Mouse (Mus musculus) cortical plate, adult 2 months (tissue): ENCODE results near the gene Fosb.

Experiments
- CTCF ChIP-seq: fragments of 200-500 bp; IDR thresholded peaks from 2 replicates; pipeline ENCODE4 v1.5.1; 2011; ENCODE audit warnings: mild to moderate bottlenecking, control low read depth, low read length; ENCODE audit not compliant: insufficient read depth; ENCODE audit errors: extremely low read depth
- POLR2A ChIP-seq: fragments of 200-500 bp; IDR thresholded peaks from 2 replicates; pipeline ENCODE4 v1.6.1; 2011; ENCODE audit warnings: mild to moderate bottlenecking, low read length, control low read depth; ENCODE audit not compliant: insufficient read depth; ENCODE audit errors: extremely low read depth

DNA sequence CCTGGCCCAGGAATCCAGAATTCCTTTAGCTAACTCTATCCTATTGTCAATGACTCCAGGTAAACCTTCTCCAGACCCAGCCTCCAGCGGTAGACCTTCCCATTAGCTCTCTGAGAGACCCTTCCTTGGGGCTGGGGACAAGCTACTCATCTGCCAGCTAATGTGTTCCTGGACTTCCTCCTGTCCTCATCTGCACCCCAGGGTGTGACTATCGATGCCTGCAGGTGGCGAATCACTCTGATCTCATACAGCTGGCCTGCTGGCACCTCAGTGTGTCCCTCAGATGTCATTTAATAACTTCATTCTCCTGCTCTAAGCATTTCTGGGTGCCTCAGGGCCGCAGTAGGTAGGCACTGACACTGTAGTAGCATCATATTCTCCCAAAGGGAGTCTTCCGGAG is 17.9 kb upstream of the Fosb start:
- TF ChIP-seq POLR2A (no peak), CTCF (no peak)
